Mouse (Mus musculus) ES-E14 (cell line): ENCODE measurements around the gene Btd.

ENCODE experiments used
- CHD2 ChIP-seq: IDR thresholded peaks from 2 replicates; pipeline ENCODE4 v1.6.1; 2014; ENCODE audit warnings: mild to moderate bottlenecking, low read depth, low read length, inconsistent platforms
- HCFC1 ChIP-seq: IDR thresholded peaks from 2 replicates; pipeline ENCODE4 v1.6.1; 2012; ENCODE audit warnings: low read length, inconsistent platforms, borderline replicate concordance; ENCODE audit not compliant: insufficient read depth
- MAFK ChIP-seq: IDR thresholded peaks from 2 replicates; pipeline ENCODE4 v1.6.1; 2014; ENCODE audit warnings: mild to moderate bottlenecking, low read depth, low read length, inconsistent platforms; ENCODE audit not compliant: insufficient read depth
- ZC3H11A ChIP-seq: IDR thresholded peaks from 2 replicates; pipeline ENCODE4 v1.6.1; 2012; ENCODE audit warnings: low read depth, mild to moderate bottlenecking, inconsistent platforms, low read length, borderline replicate concordance

DNA sequence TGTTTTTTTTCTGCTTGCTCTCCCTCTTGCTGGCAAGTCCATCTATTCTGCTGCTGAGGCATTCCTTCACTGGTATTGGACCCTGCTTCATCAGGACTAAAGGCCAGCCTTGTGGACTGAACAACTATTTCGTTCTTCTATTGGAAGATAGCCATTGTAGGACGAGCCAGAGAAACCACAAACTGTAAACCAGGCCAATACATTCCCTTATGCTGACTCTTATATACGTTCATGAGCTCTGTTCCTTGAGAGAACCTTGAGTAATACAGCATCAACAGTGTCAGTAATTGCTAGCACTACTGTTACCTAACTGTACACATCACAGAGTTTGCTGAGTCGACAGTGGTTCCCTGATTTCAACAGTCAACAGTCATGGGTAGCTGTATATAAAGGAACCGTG lies 27.2 kb upstream of the Btd start:
- TF ChIP-seq MAFK (no peak), ZC3H11A (no peak), CHD2 (no peak), HCFC1 (no peak)
